Mouse (Mus musculus): Measurements from ENCODE around the gene Catspere2.
"Not testable (repeated sequence)": the region's sequence is repeated elsewhere in the genome, so short reads cannot be mapped to it uniquely, and the experiment has no call there.

- not testable (repeated sequence) for TF ChIP-seq POLR2A, CTCF (IDR thresholded peaks at IDR 0.05; ENCODE audit: insufficient read depth, low read depth, low read length)
Observed at GRCm38 (mm10) chr1:178207856-178208255, 224.6 kb downstream of the Catspere2 start.

Measured in olfactory bulb, adult 2 months (tissue).